Mouse (Mus musculus): ENCODE measurements around the gene Tirap. TPM values are rescaled to one million over a fixed set of nuclear protein-coding genes. Genes with fewer than 3 reads are reported as not detected.
A peak's percentile ranks its signal among the peaks of the same experiment; 100 is the strongest.

The Tirap gene
- polyA plus RNA-seq, 1 experiment from 2014 or later = 12.0 TPM

- 87% methylated on average over 1 of the region's 1 CpGs for WGBS
- no peak for ATAC-seq (ENCODE audit: insufficient read depth)
- H3K9me3 ChIP-seq (ENCODE audit: low read depth, low read length) = no peaks in the 10 kb centered on the region
These were observed 26.8 kb downstream of the Tirap start for GRCm38 (mm10) chr9:35173331-35173730.

GRCm38 (mm10) chr9:35170071-35170470, 30.0 kb downstream of the Tirap start:
- no peaks in the 10 kb centered on the region for H3K27me3 ChIP-seq (ENCODE audit: insufficient read depth, low read length)
- H3K4me2 ChIP-seq = no peak overlapping the region
- WGBS = 87% methylated on average over 7 of the region's 7 CpGs
- H3K9ac ChIP-seq = no peak overlapping the region
- no peak for TF ChIP-seq CTCF (IDR thresholded peaks at IDR 0.05; ENCODE audit: low read depth)
- no peak overlapping the region for H3K27ac ChIP-seq (ENCODE audit: low read depth)
- H3K4me3 ChIP-seq (ENCODE audit: low read depth, low read length) = no peak overlapping the region
- DNase-seq (no peak), ATAC-seq (ENCODE audit: insufficient read depth) (no peak)
- H3K4me1 ChIP-seq (ENCODE audit: insufficient read depth) = no peaks in the 10 kb centered on the region
- H3K36me3 ChIP-seq (ENCODE audit: insufficient read depth) = peaks cover 9% of the 10 kb centered on the region; the same call in 1 of the 2 replicates
- H3K9me3 ChIP-seq (ENCODE audit: low read depth, low read length) = no peaks in the 10 kb centered on the region

More at GRCm38 (mm10) chr9:35173331-35173730, 26.8 kb downstream of the Tirap start:
- H3K4me1 ChIP-seq (ENCODE audit: insufficient read depth) = no peaks in the 10 kb centered on the region
- TF ChIP-seq CTCF (IDR thresholded peaks at IDR 0.05; ENCODE audit: low read depth) = no peak
- peaks cover 9% of the 10 kb centered on the region; the same call in 1 of the 2 replicates for H3K36me3 ChIP-seq (ENCODE audit: insufficient read depth)
- no peak overlapping the region for H3K27ac ChIP-seq (ENCODE audit: low read depth)
- H3K4me3 ChIP-seq (ENCODE audit: low read depth, low read length) = no peak overlapping the region
- DNase-seq = no peak
- no peak overlapping the region for H3K4me2 ChIP-seq
- H3K27me3 ChIP-seq (ENCODE audit: insufficient read depth, low read length) = no peaks in the 10 kb centered on the region
- no peak overlapping the region for H3K9ac ChIP-seq

- TF ChIP-seq CTCF (IDR thresholded peaks at IDR 0.05; ENCODE audit: low read depth) = no peak
- H3K9me3 ChIP-seq (ENCODE audit: low read depth, low read length) = no peaks in the 10 kb centered on the region
- DNase-seq = no peak
- H3K36me3 ChIP-seq (ENCODE audit: insufficient read depth) = peaks cover 15% of the 10 kb centered on the region; the same call in 1 of the 2 replicates
- no peak for ATAC-seq (ENCODE audit: insufficient read depth)
- H3K27ac ChIP-seq (ENCODE audit: low read depth) = no peak overlapping the region
- 45% methylated on average over 9 of the region's 9 CpGs for WGBS
- H3K4me2 ChIP-seq = no peak overlapping the region
- H3K27me3 ChIP-seq (ENCODE audit: insufficient read depth, low read length) = no peaks in the 10 kb centered on the region
- H3K9ac ChIP-seq = no peak overlapping the region
- no peak overlapping the region for H3K4me3 ChIP-seq (ENCODE audit: low read depth, low read length)
- no peaks in the 10 kb centered on the region for H3K4me1 ChIP-seq (ENCODE audit: insufficient read depth)
These were observed 33.1 kb downstream of the Tirap start for GRCm38 (mm10) chr9:35166798-35167635.

GRCm38 (mm10) chr9:35166144-35166797, 33.8 kb downstream of the Tirap start:
- Histone ChIP-seq H3K27ac (ENCODE audit: low read depth) (no peak overlapping the region), H3K4me3 (ENCODE audit: low read depth, low read length) (no peak overlapping the region), H3K27me3 (ENCODE audit: insufficient read depth, low read length) (no peaks in the 10 kb centered on the region), H3K4me1 (ENCODE audit: insufficient read depth) (no peaks in the 10 kb centered on the region), H3K36me3 (ENCODE audit: insufficient read depth) (peaks cover 17% of the 10 kb centered on the region; the same call in 1 of the 2 replicates), H3K9me3 (ENCODE audit: low read depth, low read length) (no peaks in the 10 kb centered on the region), H3K9ac (no peak overlapping the region), H3K4me2 (no peak overlapping the region)
- TF ChIP-seq CTCF (IDR thresholded peaks at IDR 0.05; ENCODE audit: low read depth) = peak; percentile 70
- 26% methylated on average over 3 of the region's 3 CpGs for WGBS
- ATAC-seq (ENCODE audit: insufficient read depth) (peak; percentile 68; the same call in 1 of the 2 replicates), DNase-seq (peak; percentile 82)

- Histone ChIP-seq H3K27ac (ENCODE audit: low read depth) (no peak overlapping the region), H3K9ac (no peak overlapping the region), H3K27me3 (ENCODE audit: insufficient read depth, low read length) (no peaks in the 10 kb centered on the region), H3K4me3 (ENCODE audit: low read depth, low read length) (no peak overlapping the region), H3K9me3 (ENCODE audit: low read depth, low read length) (no peaks in the 10 kb centered on the region), H3K36me3 (ENCODE audit: insufficient read depth) (0 out of 2 replicates have a peak, but pooled peaks cover 11% of the 10 kb centered on the region), H3K4me2 (no peak overlapping the region), H3K4me1 (ENCODE audit: insufficient read depth) (no peaks in the 10 kb centered on the region)
- 71% methylated on average over 5 of the region's 5 CpGs for WGBS
- no peak for DNase-seq
- no peak for ATAC-seq (ENCODE audit: insufficient read depth)
- TF ChIP-seq CTCF (IDR thresholded peaks at IDR 0.05; ENCODE audit: low read depth) = no peak
These were observed 35.8 kb downstream of the Tirap start for GRCm38 (mm10) chr9:35164142-35164874.

GRCm38 (mm10) chr9:35163011-35163690, 36.9 kb downstream of the Tirap start:
- no peak overlapping the region for H3K27ac ChIP-seq (ENCODE audit: low read depth)
- 0 out of 2 replicates have a peak, but pooled peaks cover 8% of the 10 kb centered on the region for H3K36me3 ChIP-seq (ENCODE audit: insufficient read depth)
- H3K9me3 ChIP-seq (ENCODE audit: low read depth, low read length) = no peaks in the 10 kb centered on the region
- no peak for DNase-seq
- no peaks in the 10 kb centered on the region for H3K4me1 ChIP-seq (ENCODE audit: insufficient read depth)
- 86% methylated on average over 11 of the region's 11 CpGs for WGBS
- no peak overlapping the region for H3K4me2 ChIP-seq
- no peak for ATAC-seq (ENCODE audit: insufficient read depth)
- no peak for TF ChIP-seq CTCF (IDR thresholded peaks at IDR 0.05; ENCODE audit: low read depth)
- H3K9ac ChIP-seq = no peak overlapping the region
- H3K27me3 ChIP-seq (ENCODE audit: insufficient read depth, low read length) = no peaks in the 10 kb centered on the region
- no peak overlapping the region for H3K4me3 ChIP-seq (ENCODE audit: low read depth, low read length)
